Comparison of ENCODE assay signal across 20 mouse cellular contexts in genomic region chr13:29350004-29350403, GRCm38 (mm10).
DNase-seq lines count a peak whose midpoint lies in the region; ATAC-seq and TF ChIP-seq lines count a peak whose summit lies in the region.
"Had no signal": no experiment of that assay in that cellular context is flagged by ENCODE, and none has a peak within 500 bp of the region (broad histone marks: within the 10 kb centered on the region; RNA-seq: fewer than 3 reads in every experiment).

No protein-coding gene starts in this region.

- no peaks in the 10 kb centered on the region for H3K9me3 ChIP-seq in forebrain, embryonic 12.5 days
- no peaks in the 10 kb centered on the region for H3K9me3 ChIP-seq in forebrain, postnatal 0 days (ENCODE audit: low read length)
- H3K9me3 ChIP-seq in kidney, embryonic 16.5 days (ENCODE audit: low read length) = no peaks in the 10 kb centered on the region
- no peaks in the 10 kb centered on the region for H3K9me3 ChIP-seq in neural tube, embryonic 13.5 days
- no peaks in the 10 kb centered on the region for H3K9me3 ChIP-seq in neural tube, embryonic 15.5 days (replicated peaks)
- H3K9me3 ChIP-seq: heart, embryonic 15.5 days; hindbrain, embryonic 13.5 days had no signal

- 0 out of 2 replicates have a peak overlapping the region, but pooled peaks have one; percentile 9 for H3K27ac ChIP-seq in forebrain, embryonic 12.5 days
- H3K27ac ChIP-seq in forebrain, postnatal 0 days (ENCODE audit: low read depth, low read length) = no peak overlapping the region
- H3K27ac ChIP-seq in kidney, adult 2 months (ENCODE audit: insufficient read depth, low read depth, low read length) = peak overlapping the region; percentile 76
- peak overlapping the region; percentile 82 for H3K27ac ChIP-seq in kidney, embryonic 16.5 days (ENCODE audit: low read length)
- H3K27ac ChIP-seq in neural tube, embryonic 13.5 days (replicated peaks) = peak overlapping the region; percentile 61; the same call in 1 of the 2 replicates
- no peak overlapping the region for H3K27ac ChIP-seq in neural tube, embryonic 15.5 days (replicated peaks)
- H3K27ac ChIP-seq: embryonic facial prominence, embryonic 13.5 days; heart, adult 2 months; heart, embryonic 15.5 days; hindbrain, postnatal 0 days had no signal

- H3K4me1 ChIP-seq in forebrain, embryonic 12.5 days = peaks cover 16% of the 10 kb centered on the region
- no peaks in the 10 kb centered on the region for H3K4me1 ChIP-seq in forebrain, postnatal 0 days (ENCODE audit: insufficient read depth)
- peaks cover 18% of the 10 kb centered on the region for H3K4me1 ChIP-seq in kidney, adult 2 months (ENCODE audit: control insufficient read depth, insufficient read depth, low read length)
- peaks cover 34% of the 10 kb centered on the region for H3K4me1 ChIP-seq in kidney, embryonic 16.5 days (ENCODE audit: insufficient read depth, low read length)
- H3K4me1 ChIP-seq in neural tube, embryonic 13.5 days (replicated peaks) = peaks cover 36% of the 10 kb centered on the region
- H3K4me1 ChIP-seq in neural tube, embryonic 15.5 days = peaks cover 17% of the 10 kb centered on the region

- no peak for TF ChIP-seq CTCF in forebrain, postnatal 0 days (IDR thresholded peaks at IDR 0.05; ENCODE audit: low read depth)
- no peak for TF ChIP-seq CTCF in kidney, adult 2 months (conservative IDR thresholded peaks at IDR 0.05; ENCODE audit: insufficient read depth, insufficient read length, low read depth, low read length)

- H3K4me2 ChIP-seq in forebrain, embryonic 12.5 days = no peak overlapping the region
- H3K4me2 ChIP-seq in forebrain, postnatal 0 days (ENCODE audit: low read depth) = no peak overlapping the region
- H3K4me2 ChIP-seq in kidney, embryonic 16.5 days (replicated peaks; ENCODE audit: low read depth, low read length) = no peak overlapping the region
- no peak overlapping the region for H3K4me2 ChIP-seq in neural tube, embryonic 13.5 days
- no peak overlapping the region for H3K4me2 ChIP-seq in neural tube, embryonic 15.5 days
- H3K4me2 ChIP-seq: embryonic facial prominence, embryonic 13.5 days; heart, embryonic 11.5 days; heart, embryonic 15.5 days; hindbrain, embryonic 13.5 days had no signal

- H3K27me3 ChIP-seq in forebrain, embryonic 12.5 days = no peaks in the 10 kb centered on the region
- no peaks in the 10 kb centered on the region for H3K27me3 ChIP-seq in forebrain, postnatal 0 days (ENCODE audit: insufficient read depth, low read length)
- no peaks in the 10 kb centered on the region for H3K27me3 ChIP-seq in kidney, adult 2 months (replicated peaks; ENCODE audit: control insufficient read depth, insufficient read depth, low read length)
- no peaks in the 10 kb centered on the region for H3K27me3 ChIP-seq in kidney, embryonic 16.5 days (ENCODE audit: insufficient read depth, low read length)
- H3K27me3 ChIP-seq in neural tube, embryonic 13.5 days = no peaks in the 10 kb centered on the region
- no peaks in the 10 kb centered on the region for H3K27me3 ChIP-seq in neural tube, embryonic 15.5 days (replicated peaks)
- H3K27me3 ChIP-seq: embryonic facial prominence, embryonic 13.5 days; heart, embryonic 15.5 days; hindbrain, embryonic 13.5 days had no signal

- H3K9ac ChIP-seq in forebrain, embryonic 12.5 days = no peak overlapping the region
- H3K9ac ChIP-seq in forebrain, postnatal 0 days = no peak overlapping the region
- H3K9ac ChIP-seq in kidney, embryonic 16.5 days (replicated peaks; ENCODE audit: low read length) = no peak overlapping the region
- no peak overlapping the region for H3K9ac ChIP-seq in neural tube, embryonic 13.5 days
- no peak overlapping the region for H3K9ac ChIP-seq in neural tube, embryonic 15.5 days (replicated peaks)
- H3K9ac ChIP-seq: embryonic facial prominence, embryonic 13.5 days; heart, embryonic 15.5 days; hindbrain, embryonic 13.5 days had no signal

- H3K36me3 ChIP-seq in forebrain, embryonic 12.5 days (replicated peaks) = peaks cover 9% of the 10 kb centered on the region
- no peaks in the 10 kb centered on the region for H3K36me3 ChIP-seq in forebrain, postnatal 0 days (ENCODE audit: insufficient read depth)
- no peaks in the 10 kb centered on the region for H3K36me3 ChIP-seq in kidney, adult 2 months (ENCODE audit: control insufficient read depth, insufficient read depth, low read length)
- H3K36me3 ChIP-seq in kidney, embryonic 16.5 days (ENCODE audit: insufficient read depth, low read length) = 0 out of 2 replicates have a peak, but pooled peaks cover 7% of the 10 kb centered on the region
- peaks cover 8% of the 10 kb centered on the region; the same call in 1 of the 2 replicates for H3K36me3 ChIP-seq in neural tube, embryonic 13.5 days
- H3K36me3 ChIP-seq in neural tube, embryonic 15.5 days = peaks cover 5% of the 10 kb centered on the region

- H3K4me3 ChIP-seq in forebrain, embryonic 12.5 days (replicated peaks) = no peak overlapping the region
- H3K4me3 ChIP-seq in forebrain, postnatal 0 days (ENCODE audit: low read depth, low read length) = no peak overlapping the region
- no peak overlapping the region for H3K4me3 ChIP-seq in kidney, adult 2 months (ENCODE audit: insufficient read depth, low read depth, low read length)
- no peak overlapping the region for H3K4me3 ChIP-seq in kidney, embryonic 16.5 days (ENCODE audit: low read length)
- no peak overlapping the region for H3K4me3 ChIP-seq in neural tube, embryonic 13.5 days
- H3K4me3 ChIP-seq in neural tube, embryonic 15.5 days (replicated peaks) = no peak overlapping the region
- H3K4me3 ChIP-seq: embryonic facial prominence, embryonic 13.5 days; heart, adult 2 months; heart, embryonic 15.5 days; hindbrain, embryonic 13.5 days had no signal

- TF ChIP-seq POLR2A in kidney, adult 2 months (IDR thresholded peaks at IDR 0.05; ENCODE audit: low read depth, low read length) = no peak

- DNase-seq in forebrain, postnatal 0 days = no peak
- peak; percentile 71 for DNase-seq in kidney, adult 2 months
- DNase-seq in kidney, postnatal 14 days = no peak
- DNase-seq in kidney, postnatal 25 days = no peak
- DNase-seq: adrenal gland, postnatal 14 days; cerebellum, adult 11-12 months; cerebellum, adult 9-10 months; gastrocnemius, postnatal 14 days; heart, adult 2 months; heart, postnatal 14 days had no signal

- WGBS in forebrain, embryonic 12.5 days = 64% methylated on average over 4 of the region's 4 CpGs
- WGBS in forebrain, postnatal 0 days = 36% methylated on average over 4 of the region's 4 CpGs
- 34% methylated on average over 4 of the region's 4 CpGs for WGBS in kidney, adult 2 months
- WGBS in kidney, embryonic 16.5 days = 31% methylated on average over 4 of the region's 4 CpGs
- WGBS in neural tube, embryonic 13.5 days = 70% methylated on average over 4 of the region's 4 CpGs
- WGBS in neural tube, embryonic 15.5 days = 63% methylated on average over 4 of the region's 4 CpGs

- no peak for ATAC-seq in forebrain, embryonic 12.5 days (ENCODE audit: low FRiP score)
- ATAC-seq in forebrain, postnatal 0 days = no peak
- ATAC-seq in kidney, embryonic 16.5 days (ENCODE audit: low FRiP score, low TSS enrichment) = peak; percentile 62
- no peak for ATAC-seq in neural tube, embryonic 13.5 days (ENCODE audit: low read depth)
- no peak for ATAC-seq in neural tube, embryonic 15.5 days (ENCODE audit: low FRiP score)
- ATAC-seq: activated CD4-positive, CD25-positive, alpha-beta regulatory T cell, adult 4 months had no signal

Comparison
In these comparisons a context has a peak if more than half of its experiments do, and no peak if none do; other contexts are left out.
1. H3K27ac ChIP-seq: peak in forebrain, embryonic 12.5 days (single experiment), kidney, adult 2 months (single experiment), kidney, embryonic 16.5 days (single experiment) and neural tube, embryonic 13.5 days (single experiment); none in forebrain, postnatal 0 days (single experiment) and neural tube, embryonic 15.5 days (single experiment).